Mouse (Mus musculus): ENCODE measurements around the gene E4f1.

E4f1 gene

GRCm38 (mm10) chr17:24414230-24414976, 55.7 kb downstream of the E4f1 start, which contains the start of gene Rnps1:
TSS of gene Rnps1 (plus strand) at chr17:24414565.
- peak; percentile 86 to 87 for DNase-seq

DNA sequence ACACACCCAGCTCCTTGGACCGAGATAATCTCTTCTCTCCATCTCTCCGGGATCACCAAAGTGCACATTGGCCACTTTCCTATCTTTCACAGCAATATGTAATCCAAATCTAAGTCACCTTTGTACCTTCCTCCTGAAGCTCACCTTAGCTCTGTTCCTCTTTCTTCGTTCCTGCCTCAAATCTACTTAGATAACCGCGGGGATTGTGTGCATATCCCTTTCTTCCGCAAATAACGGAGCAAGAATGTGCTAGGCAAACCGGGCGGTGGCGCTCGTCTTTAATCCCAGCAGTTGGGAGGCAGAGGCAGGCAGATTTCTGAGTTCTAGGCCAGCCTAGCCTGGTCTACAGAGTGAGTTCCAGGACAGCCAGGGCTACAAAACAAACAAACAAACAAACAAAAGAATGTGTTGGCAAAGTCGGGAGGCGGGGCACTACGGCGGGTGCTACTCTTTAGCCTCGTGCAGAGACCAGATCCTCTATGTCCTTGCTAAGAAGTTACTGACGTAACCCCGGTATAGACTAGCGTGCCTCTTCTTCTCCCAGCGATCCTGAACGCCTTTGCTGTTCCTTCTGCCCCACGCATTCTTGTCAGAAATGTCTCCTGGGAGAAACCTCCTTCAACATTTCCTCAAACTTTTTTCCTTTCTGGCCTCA, 56.4 kb downstream of the E4f1 start:
- peak; percentile 27 to 47 for DNase-seq

GRCm38 (mm10) chr17:24407116-24407803, 62.9 kb downstream of the E4f1 start:
- no peak for DNase-seq

- no peak for DNase-seq
Measured at GRCm38 (mm10) chr17:24402371-24402770, 67.7 kb downstream of the E4f1 start.

GRCm38 (mm10) chr17:24394456-24394855, 75.7 kb downstream of the E4f1 start:
- no peak for DNase-seq
